Mouse (Mus musculus): Measurements from ENCODE around the gene Lrrc8d. TPM values are rescaled to one million over a fixed set of nuclear protein-coding genes. Genes with fewer than 3 reads are reported as not detected.
A peak's percentile ranks its signal among the peaks of the same experiment; 100 is the strongest.

The Lrrc8d gene
- total RNA-seq, 2 experiments from 2014 or later, result 6.9 to 13.4 TPM

GRCm38 (mm10) chr5:105873774-105874173 lies 174.0 kb downstream of the Lrrc8d start:
- no peak for ATAC-seq (replicated peaks; ENCODE audit: low FRiP score, poor library complexity, severe bottlenecking)

- no peak for ATAC-seq (replicated peaks; ENCODE audit: low FRiP score, poor library complexity, severe bottlenecking)
Measured at GRCm38 (mm10) chr5:105874476-105874875, 174.7 kb downstream of the Lrrc8d start.

GRCm38 (mm10) chr5:105876068-105876924 lies 176.5 kb downstream of the Lrrc8d start, which contains the start of gene Zfp326:
Gene Zfp326, plus strand, starts transcription at chr5:105876565.
- peak; percentile 93 for ATAC-seq (replicated peaks; ENCODE audit: low FRiP score, poor library complexity, severe bottlenecking)

- no peak for ATAC-seq (replicated peaks; ENCODE audit: low FRiP score, poor library complexity, severe bottlenecking)
Measured at GRCm38 (mm10) chr5:105876925-105877774, 177.4 kb downstream of the Lrrc8d start.

Other genes starting within 250 kb of the Lrrc8d start
- 64.2 and 74.2 TPM in 2 replicates for gene Lrrc8c, start 180.6 kb upstream of the Lrrc8d start, total RNA-seq (2015; ENCODE audit: low replicate concordance)
- 19.6 and 22.8 TPM in 2 replicates for gene Lrrc8c, start 180.6 kb upstream of the Lrrc8d start, total RNA-seq (2017; ENCODE audit: low replicate concordance)
- 3.8 and 5.8 TPM in 2 replicates for gene Zfp326, start 176.6 kb downstream of the Lrrc8d start, total RNA-seq (2015; ENCODE audit: low replicate concordance)
- gene Zfp326, start 176.6 kb downstream of the Lrrc8d start, total RNA-seq (2017; ENCODE audit: low replicate concordance), result 4.0 and 5.4 TPM in 2 replicates

Data from erythroid progenitor cell, adult 5-6 weeks (primary cell).